Mouse (Mus musculus) embryonic stem cell, embryonic (primary cell): ENCODE measurements around the gene Ttc6.

Source experiments
- CTCF ChIA-PET, 4 experiments: fragments of 300-600 bp in 2 of 4; fragments of 350-600 bp in 2 of 4; sonication (Branson Sonifier 250); formaldehyde crosslinking; loops; one replicate each; lab custom pipeline; 2022; ENCODE audit warnings: inconsistent platforms in 2 of 4; lab: Charles Lee
- POLR2A ChIA-PET, 4 experiments: fragments of 300-600 bp in 2 of 4; fragments of 350-600 bp in 2 of 4; sonication (Branson Sonifier 250); formaldehyde crosslinking; loops; one replicate each; lab custom pipeline; 2022; ENCODE audit warnings: antibody characterized with exemption in 4 of 4, inconsistent platforms in 1 of 4; lab: Charles Lee

Gene Ttc6

DNA sequence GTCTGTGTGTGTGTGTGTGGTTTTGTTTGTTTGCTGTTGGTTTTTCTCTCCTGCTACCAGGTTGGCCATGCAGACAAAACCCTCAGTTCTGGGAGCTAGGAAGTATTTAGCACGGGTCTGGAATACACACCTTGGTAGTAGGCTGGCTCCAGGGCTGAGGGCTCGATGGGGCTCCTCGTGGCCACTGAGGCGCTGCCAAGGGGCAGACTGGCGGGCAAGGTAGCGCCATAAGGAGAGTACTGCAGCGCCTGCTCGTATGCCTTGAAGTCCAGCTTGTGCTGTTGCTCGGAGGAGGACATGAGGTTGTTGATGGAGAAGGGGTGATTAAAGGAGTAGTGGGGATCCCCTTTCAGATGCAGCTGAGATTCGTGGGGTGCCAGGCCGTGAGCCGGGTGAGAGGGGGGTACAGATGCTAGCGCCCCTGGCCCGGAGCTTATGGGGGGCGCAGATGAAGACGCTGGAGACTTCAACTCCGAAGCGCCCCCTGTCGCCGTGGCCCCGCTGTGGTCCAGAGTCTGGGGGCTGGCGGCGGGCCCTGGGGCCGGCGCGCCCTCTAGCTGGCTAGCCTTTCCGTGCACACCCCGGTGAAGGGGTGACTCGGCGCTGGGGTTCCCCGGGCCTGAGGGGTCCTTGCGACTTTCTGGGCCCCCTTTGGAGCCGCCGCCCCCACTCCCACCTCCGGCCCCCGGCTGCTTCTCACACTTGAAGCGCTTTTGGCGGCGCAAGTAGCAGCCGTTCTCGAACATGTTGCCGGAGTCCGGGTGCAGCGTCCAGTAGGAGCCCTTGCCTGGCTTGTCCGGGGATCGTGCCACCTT lies 21.8 kb upstream of the Ttc6 start:
- ChIA-PET POLR2A (interaction anchor here in 3 of 4 experiments (0.7 to 2.0 kb wide), 4 partner anchors 8 to 1468 kb away, joined by 3 to 4 read pairs (median 4); partner anchors contain the start of genes Mipol1 (in 1 of the 3) and Prps1l3 (in 1 of the 3)), CTCF (interaction anchor here (0.8 to 2.4 kb wide), 21 partner anchors 8 to 852 kb away, joined by 3 to 11 read pairs (median 4); partner anchors contain the start of gene Ttc6 (in 1 of the 4))

DNA sequence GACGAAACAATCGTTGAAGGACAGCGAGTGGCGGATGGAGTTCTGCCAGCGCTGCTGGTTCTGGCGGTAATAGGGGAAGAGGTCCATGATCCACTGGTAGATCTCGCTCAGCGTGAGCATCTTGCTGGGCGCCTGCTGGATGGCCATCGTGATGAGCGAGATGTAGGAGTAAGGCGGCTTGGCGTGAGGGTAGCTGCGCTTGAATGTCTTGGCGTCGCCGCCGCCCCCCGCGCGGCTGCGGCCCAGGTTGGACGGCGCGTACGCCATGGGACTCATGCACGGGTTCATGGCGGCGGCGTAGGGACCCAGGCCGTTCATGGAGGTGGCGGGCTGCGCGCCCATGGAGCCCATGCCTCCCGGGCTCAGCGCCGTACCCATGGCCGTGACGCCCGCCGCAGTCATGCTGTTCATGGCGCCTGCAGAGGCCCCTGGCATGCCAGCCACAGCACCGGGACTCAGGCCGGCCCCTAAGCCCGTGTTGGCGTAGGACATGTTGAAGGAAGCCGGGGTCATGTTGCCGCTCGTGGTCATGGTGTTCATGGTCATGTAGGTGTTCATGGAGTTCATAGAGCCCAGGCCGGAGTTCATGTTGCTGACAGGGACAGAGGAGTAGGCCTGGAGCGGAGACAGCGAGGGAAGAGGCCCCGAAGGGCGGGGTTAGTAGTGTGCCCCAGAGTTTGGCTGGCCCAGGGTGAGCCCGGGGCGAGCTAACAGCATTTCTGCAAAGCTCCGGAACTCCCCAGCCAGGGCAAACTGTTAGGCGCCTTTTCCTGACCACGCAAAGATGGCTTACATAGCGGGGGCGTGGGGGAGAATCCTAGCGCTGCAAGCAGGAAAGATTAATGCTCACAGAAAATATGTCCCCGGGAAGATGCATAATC lies 20.9 kb upstream of the Ttc6 start:
- ChIA-PET CTCF (interaction anchor here (1.0 to 2.4 kb wide), 15 partner anchors 8 to 853 kb away, joined by 3 to 11 read pairs (median 4); no protein-coding TSS in a partner anchor), POLR2A (interaction anchor here in 1 of 4 experiments (2.0 kb wide), 1 partner anchor 346 kb away, joined by 4 read pairs; no protein-coding TSS in a partner anchor)

DNA sequence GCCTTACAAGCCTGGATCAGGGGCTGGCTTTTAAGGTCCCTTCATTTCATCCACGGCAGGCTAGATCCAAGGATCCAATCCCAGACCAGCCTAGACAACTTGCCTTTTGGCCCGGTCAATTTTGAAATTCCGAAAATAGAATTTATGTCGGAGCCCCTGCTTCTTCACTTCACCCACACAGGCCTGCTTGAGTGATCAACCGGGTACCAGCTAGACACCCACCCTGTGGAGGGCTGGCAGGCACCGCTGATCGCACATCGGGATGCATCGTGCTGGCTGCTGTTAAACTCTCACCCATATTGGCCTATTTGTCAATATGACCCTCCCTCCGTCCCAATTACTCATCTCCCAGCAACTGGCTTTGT lies 20.3 kb upstream of the Ttc6 start:
- ChIA-PET POLR2A (interaction anchor here in 2 of 4 experiments (0.6 to 2.0 kb wide), 3 partner anchors 9 to 347 kb away, joined by 3 to 4 read pairs (median 3); no protein-coding TSS in a partner anchor), CTCF (interaction anchor here in 3 of 4 experiments (0.6 to 2.4 kb wide), 3 partner anchors 9 to 862 kb away, joined by 3 to 11 read pairs (median 5); no protein-coding TSS in a partner anchor)

- POLR2A ChIA-PET: interaction anchor here in 1 of 4 experiments (0.7 kb wide), 1 partner anchor 10 kb away, joined by 3 read pairs; no protein-coding TSS in a partner anchor
- CTCF ChIA-PET: interaction anchor here in 1 of 4 experiments (0.6 kb wide), 2 partner anchors 8 to 239 kb away, joined by 3 read pairs; no protein-coding TSS in a partner anchor
These were observed 19.1 kb upstream of the Ttc6 start for GRCm38 (mm10) chr12:57544641-57545370.

GRCm38 (mm10) chr12:57545371-57546241 lies 18.3 kb upstream of the Ttc6 start:
- POLR2A ChIA-PET: no interaction called here

GRCm38 (mm10) chr12:57546415-57547201 lies 17.3 kb upstream of the Ttc6 start, which contains the start of gene Foxa1:
Gene Foxa1 (minus strand): TSS chr12:57546916.
- ChIA-PET POLR2A (interaction anchor here in 2 of 4 experiments (0.6 to 0.7 kb wide), 2 partner anchors 13 to 1012 kb away, joined by 3 to 8 read pairs; no protein-coding TSS in a partner anchor), CTCF (interaction anchor here in 2 of 4 experiments (0.5 to 1.1 kb wide), 4 partner anchors 17 to 352 kb away, joined by 3 to 8 read pairs (median 6); partner anchors contain the start of gene Ttc6 (in 1 of the 2))

More at GRCm38 (mm10) chr12:57545371-57546241, 18.3 kb upstream of the Ttc6 start:
- CTCF ChIA-PET: interaction anchor here in 2 of 4 experiments (0.5 to 1.1 kb wide), 4 partner anchors 9 to 140 kb away, joined by 3 to 8 read pairs (median 6); partner anchors contain the start of gene Ttc6 (in 1 of the 2)

DNA sequence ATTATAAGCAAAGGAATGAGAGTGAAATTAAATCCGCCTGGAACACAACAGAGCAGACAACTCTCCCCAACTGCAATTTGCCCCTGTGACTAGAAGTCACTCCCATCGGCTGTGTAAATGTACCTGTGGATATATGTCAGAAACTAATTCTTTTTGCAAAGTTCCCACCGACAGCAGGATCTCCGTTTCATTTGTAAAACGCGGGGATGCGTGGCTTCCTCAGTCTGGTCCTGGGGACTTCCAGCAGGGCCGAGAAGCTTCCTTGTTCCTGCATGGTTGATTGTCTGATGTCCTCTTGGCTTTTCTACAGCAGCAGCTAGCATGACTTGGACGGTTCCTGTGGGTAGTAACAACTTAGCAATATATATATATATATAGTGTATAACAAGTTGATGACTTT lies 16.0 kb upstream of the Ttc6 start:
- ChIA-PET POLR2A (no interaction called here), CTCF (interaction anchor here in 1 of 4 experiments (1.1 kb wide), 1 partner anchor 28 kb away, joined by 3 read pairs; no protein-coding TSS in a partner anchor)

GRCm38 (mm10) chr12:57548352-57548980 lies 15.4 kb upstream of the Ttc6 start:
- ChIA-PET POLR2A (no interaction called here), CTCF (interaction anchor here in 1 of 4 experiments (0.8 kb wide), 1 partner anchor 10 kb away, joined by 7 read pairs; no protein-coding TSS in a partner anchor)

DNA sequence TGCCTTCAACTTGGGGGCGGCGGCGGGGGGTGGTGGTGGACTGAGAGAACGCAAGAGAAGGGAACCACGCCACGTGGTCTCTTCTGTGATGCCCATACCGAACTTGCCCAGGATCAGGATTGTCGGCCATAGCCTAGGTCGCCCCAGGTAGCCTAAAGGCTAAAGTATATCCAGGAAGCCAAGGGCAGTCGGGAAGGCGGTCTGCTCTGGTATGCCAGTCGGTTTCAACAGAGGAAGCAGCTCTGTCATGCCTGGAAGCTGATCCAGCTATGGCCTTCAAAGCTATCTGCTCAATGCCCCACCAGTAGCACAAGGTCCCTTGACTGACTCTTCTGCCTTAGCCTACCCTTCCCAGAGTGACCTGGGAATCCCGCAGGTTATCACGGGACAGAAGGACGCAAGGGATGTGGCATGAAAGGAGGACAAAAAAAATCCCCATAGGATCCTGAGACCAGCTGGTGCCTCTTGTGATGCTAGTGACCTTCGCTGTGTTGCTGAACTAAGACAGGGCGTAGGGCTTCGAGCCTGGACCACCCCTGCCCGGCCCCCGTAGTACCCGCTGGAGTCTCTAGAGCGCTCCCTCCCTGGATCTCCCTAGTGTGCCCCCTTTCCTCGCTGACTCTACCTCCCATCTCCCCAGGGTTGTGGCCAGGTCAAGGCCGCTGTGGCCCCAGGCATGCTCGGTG lies 14.8 kb upstream of the Ttc6 start:
- POLR2A ChIA-PET: interaction anchor here in 1 of 4 experiments (0.6 to 1.6 kb wide), 3 partner anchors 11 to 850 kb away, joined by 3 to 7 read pairs (median 4); partner anchors contain the start of gene Ttc6
- CTCF ChIA-PET: interaction anchor here in 2 of 4 experiments (0.6 to 0.8 kb wide), 3 partner anchors 10 to 48 kb away, joined by 5 to 9 read pairs (median 7); no protein-coding TSS in a partner anchor

GRCm38 (mm10) chr12:57549667-57550160 lies 14.2 kb upstream of the Ttc6 start:
- ChIA-PET POLR2A (interaction anchor here in 1 of 4 experiments (0.6 to 1.6 kb wide), 5 partner anchors 8 to 935 kb away, joined by 3 to 7 read pairs (median 3); partner anchors contain the start of gene Ttc6), CTCF (interaction anchor here in 2 of 4 experiments (0.6 to 0.7 kb wide), 2 partner anchors 10 to 47 kb away, joined by 5 to 9 read pairs; no protein-coding TSS in a partner anchor)

- ChIA-PET CTCF (interaction anchor here in 2 of 4 experiments (1.2 to 1.6 kb wide), 2 partner anchors 8 to 26 kb away, joined by 4 to 7 read pairs; no protein-coding TSS in a partner anchor), POLR2A (interaction anchor here in 1 of 4 experiments (0.8 to 1.6 kb wide), 5 partner anchors 8 to 936 kb away, joined by 3 to 7 read pairs (median 3); partner anchors contain the start of gene Ttc6)
These were observed 13.6 kb upstream of the Ttc6 start for GRCm38 (mm10) chr12:57550181-57550808.

- ChIA-PET CTCF (interaction anchor here in 3 of 4 experiments (0.5 to 2.3 kb wide), 4 partner anchors 9 to 151 kb away, joined by 3 to 7 read pairs (median 6); no protein-coding TSS in a partner anchor), POLR2A (interaction anchor here in 1 of 4 experiments (0.8 to 1.5 kb wide), 3 partner anchors 9 to 936 kb away, joined by 3 to 4 read pairs (median 3); no protein-coding TSS in a partner anchor)
These were observed 13.0 kb upstream of the Ttc6 start for GRCm38 (mm10) chr12:57550881-57551280.

DNA sequence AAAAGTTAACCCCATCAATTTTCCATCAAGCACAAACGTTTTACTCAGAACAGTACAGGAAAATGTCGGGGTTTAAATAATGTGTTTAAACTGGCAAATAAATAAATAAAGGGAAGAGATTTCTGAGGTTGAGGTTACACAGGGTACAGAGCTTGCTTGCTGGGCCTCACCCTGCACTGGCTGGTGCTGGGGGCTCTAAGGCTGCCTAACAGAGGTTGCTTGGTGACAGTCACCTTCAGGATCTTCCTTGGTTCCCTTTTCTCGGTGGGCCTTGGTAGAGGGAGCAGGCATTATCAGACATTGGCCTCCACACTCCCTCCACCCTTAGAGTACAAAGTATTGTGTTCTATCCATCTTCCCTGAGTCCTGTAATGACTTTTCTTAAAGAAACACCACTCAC lies 11.6 kb upstream of the Ttc6 start:
- ChIA-PET CTCF (interaction anchor here in 2 of 4 experiments (0.6 to 2.3 kb wide), 2 partner anchors 8 to 10 kb away, joined by 3 to 7 read pairs; no protein-coding TSS in a partner anchor), POLR2A (interaction anchor here in 1 of 4 experiments (0.7 kb wide), 1 partner anchor 21 kb away, joined by 3 read pairs; no protein-coding TSS in a partner anchor)
